22 mouse cellular contexts compared by ENCODE assay signal in genomic region chr10:21804761-21805160, GRCm38 (mm10).
DNase-seq lines count a peak whose midpoint lies in the region; ATAC-seq and TF ChIP-seq lines count a peak whose summit lies in the region.
"Had no signal": no experiment of that assay in that cellular context is flagged by ENCODE, and none has a peak within 500 bp of the region (broad histone marks: within the 10 kb centered on the region; RNA-seq: fewer than 3 reads in every experiment).

No protein-coding gene starts in this region.

- peak; percentile 7 for DNase-seq in heart, embryonic 10.5 days (ENCODE audit: low spot score)
- no peak for DNase-seq in heart, postnatal 4 days
- no peak for DNase-seq in kidney, postnatal 25 days
- no peak for DNase-seq in kidney, adult 9 months
- DNase-seq in stomach, postnatal 0 days (ENCODE audit: low spot score) = no peak
- DNase-seq in layer of hippocampus, adult 9-10 months (ENCODE audit: low spot score) = no peak
- DNase-seq: adrenal gland, adult 2 months; adrenal gland, adult 8-10 months; adrenal gland, postnatal 10 days; adrenal gland, postnatal 14 days; adrenal gland, postnatal 25 days; adrenal gland, postnatal 36 days; B cell, adult 2 months; cerebellum, adult 11 months; cerebellum, adult 11-12 months had no signal

- H3K27ac ChIP-seq in heart, embryonic 10.5 days = no peak overlapping the region
- no peak overlapping the region for H3K27ac ChIP-seq in kidney, embryonic 14.5 days (ENCODE audit: low read depth, low read length)
- no peak overlapping the region for H3K27ac ChIP-seq in kidney, embryonic 16.5 days (ENCODE audit: low read length)
- H3K27ac ChIP-seq in stomach, postnatal 0 days (replicated peaks) = no peak overlapping the region

- no peak for TF ChIP-seq EP300 in stomach, postnatal 0 days (optimal IDR thresholded peaks at IDR 0.05)

- H3K9ac ChIP-seq in kidney, embryonic 14.5 days (ENCODE audit: low read depth, low read length) = no peak overlapping the region
- no peak overlapping the region for H3K9ac ChIP-seq in kidney, embryonic 16.5 days (replicated peaks; ENCODE audit: low read length)
- no peak overlapping the region for H3K9ac ChIP-seq in stomach, postnatal 0 days (ENCODE audit: low read length)

- no peak for TF ChIP-seq CTCF in stomach, postnatal 0 days (IDR thresholded peaks at IDR 0.05; ENCODE audit: low read depth)

- 0 out of 2 replicates have a peak, but pooled peaks have one; percentile 64 for ATAC-seq in kidney, embryonic 14.5 days (ENCODE audit: low FRiP score, low TSS enrichment)
- 0 out of 2 replicates have a peak, but pooled peaks have one; percentile 27 for ATAC-seq in kidney, embryonic 16.5 days (ENCODE audit: low FRiP score, low TSS enrichment)
- ATAC-seq in stomach, postnatal 0 days (ENCODE audit: low FRiP score, low TSS enrichment) = peak; percentile 70
- ATAC-seq: activated CD4-positive, CD25-positive, alpha-beta regulatory T cell, adult 4 months; CD4-positive, CD25-positive, alpha-beta regulatory T cell, adult 4 months; Patski had no signal

- H3K9me3 ChIP-seq in heart, embryonic 10.5 days = no peaks in the 10 kb centered on the region
- no peaks in the 10 kb centered on the region for H3K9me3 ChIP-seq in kidney, embryonic 14.5 days (ENCODE audit: control insufficient read depth, low read length)
- peaks cover 4% of the 10 kb centered on the region for H3K9me3 ChIP-seq in kidney, embryonic 16.5 days (ENCODE audit: low read length)
- no peaks in the 10 kb centered on the region for H3K9me3 ChIP-seq in stomach, postnatal 0 days (ENCODE audit: control insufficient read depth, low read length)
- H3K9me3 ChIP-seq: G1E had no signal

- no peak overlapping the region for H3K4me3 ChIP-seq in heart, embryonic 10.5 days
- H3K4me3 ChIP-seq in kidney, embryonic 14.5 days (ENCODE audit: low read length) = no peak overlapping the region
- no peak overlapping the region for H3K4me3 ChIP-seq in kidney, embryonic 16.5 days (ENCODE audit: low read length)
- no peak overlapping the region for H3K4me3 ChIP-seq in stomach, postnatal 0 days (ENCODE audit: low read depth, low read length)

- H3K4me1 ChIP-seq in heart, embryonic 10.5 days = no peaks in the 10 kb centered on the region
- no peaks in the 10 kb centered on the region for H3K4me1 ChIP-seq in kidney, embryonic 14.5 days (ENCODE audit: control insufficient read depth, insufficient read depth, low read length)
- H3K4me1 ChIP-seq in kidney, embryonic 16.5 days (ENCODE audit: insufficient read depth, low read length) = no peaks in the 10 kb centered on the region
- H3K4me1 ChIP-seq in stomach, postnatal 0 days (replicated peaks; ENCODE audit: control insufficient read depth, insufficient read depth) = no peaks in the 10 kb centered on the region

- WGBS in heart, embryonic 10.5 days = 81% methylated on average over 2 of the region's 2 CpGs
- WGBS in kidney, embryonic 14.5 days = 90% methylated on average over 2 of the region's 2 CpGs
- WGBS in kidney, embryonic 16.5 days = 73% methylated on average over 2 of the region's 2 CpGs
- 58% methylated on average over 2 of the region's 2 CpGs for WGBS in stomach, postnatal 0 days

- no peaks in the 10 kb centered on the region for H3K27me3 ChIP-seq in heart, embryonic 10.5 days (ENCODE audit: insufficient read depth, poor library complexity, severe bottlenecking)
- no peaks in the 10 kb centered on the region for H3K27me3 ChIP-seq in kidney, embryonic 14.5 days (ENCODE audit: control insufficient read depth, insufficient read depth, low read length)
- no peaks in the 10 kb centered on the region for H3K27me3 ChIP-seq in kidney, embryonic 16.5 days (ENCODE audit: insufficient read depth, low read length)
- no peaks in the 10 kb centered on the region for H3K27me3 ChIP-seq in stomach, postnatal 0 days (ENCODE audit: control insufficient read depth, insufficient read depth, low read length)
- H3K27me3 ChIP-seq: CH12.LX, Patski had no signal

- no peak overlapping the region for H3K4me2 ChIP-seq in kidney, embryonic 14.5 days (replicated peaks; ENCODE audit: low read depth, low read length)
- H3K4me2 ChIP-seq in kidney, embryonic 16.5 days (replicated peaks; ENCODE audit: low read depth, low read length) = no peak overlapping the region
- H3K4me2 ChIP-seq in stomach, postnatal 0 days (replicated peaks; ENCODE audit: low read depth) = no peak overlapping the region

- no peaks in the 10 kb centered on the region for H3K36me3 ChIP-seq in heart, embryonic 10.5 days
- no peaks in the 10 kb centered on the region for H3K36me3 ChIP-seq in kidney, embryonic 14.5 days (ENCODE audit: control insufficient read depth, insufficient read depth, low read length)
- no peaks in the 10 kb centered on the region for H3K36me3 ChIP-seq in kidney, embryonic 16.5 days (ENCODE audit: insufficient read depth, low read length)
- no peaks in the 10 kb centered on the region for H3K36me3 ChIP-seq in stomach, postnatal 0 days (ENCODE audit: control insufficient read depth, insufficient read depth, low read length)
- H3K36me3 ChIP-seq: G1E had no signal
